Mouse (Mus musculus): ENCODE results near the gene Pigg. TPM values are rescaled to one million over a fixed set of nuclear protein-coding genes. Genes with fewer than 3 reads are reported as not detected.

The Pigg gene
- 4.5 and 5.8 TPM in 2 replicates for polyA plus RNA-seq (2015; fragmentation: Nextera tagmentation; extraction: Ambion mirVana)

GRCm38 (mm10) chr5:108312224-108313064 is at the start of gene Pigg:
Gene Pigg (plus strand): TSS chr5:108312609.

GRCm38 (mm10) chr5:108268127-108269062 is 44.0 kb upstream of the Pigg start, which contains the start of gene Dr1:
Gene Dr1 (plus strand): TSS chr5:108268897.

GRCm38 (mm10) chr5:108367871-108368332 is 55.5 kb downstream of the Pigg start, which contains the start of gene Gm42517:
Gene Gm42517 (minus strand): TSS chr5:108367922.

GRCm38 (mm10) chr5:108388201-108388600 is 75.8 kb downstream of the Pigg start, which contains the start of gene Pde6b:
Gene Pde6b (plus strand): TSS chr5:108388391.

Other genes starting within 250 kb of the Pigg start
- gene Mtf2, start 246.9 kb upstream of the Pigg start, polyA plus RNA-seq (2015; fragmentation: Nextera tagmentation; extraction: Ambion mirVana) = 26.9 and 27.1 TPM in 2 replicates
- 34.6 and 37.4 TPM in 2 replicates for gene Tmed5, start 180.0 kb upstream of the Pigg start, polyA plus RNA-seq (2015; fragmentation: Nextera tagmentation; extraction: Ambion mirVana)
- 2.0 and 2.6 TPM in 2 replicates for gene Ccdc18, start 179.7 kb upstream of the Pigg start, polyA plus RNA-seq (2015; fragmentation: Nextera tagmentation; extraction: Ambion mirVana)
- 22.6 and 27.0 TPM in 2 replicates for gene Dr1, start 43.7 kb upstream of the Pigg start, polyA plus RNA-seq (2015; fragmentation: Nextera tagmentation; extraction: Ambion mirVana)
- gene Gm42517, start 55.3 kb downstream of the Pigg start, polyA plus RNA-seq (2015; fragmentation: Nextera tagmentation; extraction: Ambion mirVana) = 0.11 and 0.13 TPM in 2 replicates
- 0.17 and 0.24 TPM in 2 replicates for gene Pde6b, start 75.8 kb downstream of the Pigg start, polyA plus RNA-seq (2015; fragmentation: Nextera tagmentation; extraction: Ambion mirVana)
- gene Atp5k, start 121.8 kb downstream of the Pigg start, polyA plus RNA-seq (2015; fragmentation: Nextera tagmentation; extraction: Ambion mirVana) = 470 and 564 TPM in 2 replicates
- 1.1 and 1.3 TPM in 2 replicates for gene Mfsd7a, start 136.3 kb downstream of the Pigg start, polyA plus RNA-seq (2015; fragmentation: Nextera tagmentation; extraction: Ambion mirVana)
- 12.0 and 13.9 TPM in 2 replicates for gene Pcgf3, start 148.6 kb downstream of the Pigg start, polyA plus RNA-seq (2015; fragmentation: Nextera tagmentation; extraction: Ambion mirVana)
- 0.34 and 0.49 TPM in 2 replicates for gene Cplx1, start 237.4 kb downstream of the Pigg start, polyA plus RNA-seq (2015; fragmentation: Nextera tagmentation; extraction: Ambion mirVana)